Mouse (Mus musculus): ENCODE results near the gene Sumf1. TPM values are rescaled to one million over a fixed set of nuclear protein-coding genes. Genes with fewer than 3 reads are reported as not detected.

The Sumf1 gene
- polyA plus RNA-seq, 1 experiment from 2014 or later = 23.2 TPM

DNA sequence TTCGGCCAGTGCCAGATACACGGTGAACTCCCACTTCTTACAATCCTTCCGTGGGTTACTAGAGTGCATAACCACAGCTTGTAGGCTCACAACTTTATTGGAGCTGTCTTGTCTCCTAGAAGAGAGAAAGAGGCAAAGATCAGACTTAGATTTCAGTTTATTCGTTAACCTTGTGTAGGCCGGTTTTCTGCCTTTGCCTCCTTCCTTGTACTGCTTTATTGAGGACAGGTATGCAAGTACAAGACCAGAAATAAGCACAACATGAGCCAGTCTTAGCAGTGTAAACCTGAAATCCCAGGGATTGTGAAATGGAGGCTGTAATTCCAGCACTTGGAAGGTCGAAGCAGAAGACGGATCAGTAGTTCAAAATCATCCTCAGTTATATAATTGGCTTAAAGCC, 12.9 kb upstream of the Sumf1 start:
- no peaks in the 10 kb centered on the region for H3K36me3 ChIP-seq
- no peak overlapping the region for H3K4me2 ChIP-seq
- no peaks in the 10 kb centered on the region for H3K9me3 ChIP-seq
- H3K4me3 ChIP-seq = no peak overlapping the region
- no peaks in the 10 kb centered on the region for H3K4me1 ChIP-seq
- H3K27me3 ChIP-seq = no peaks in the 10 kb centered on the region
- ATAC-seq (ENCODE audit: insufficient number of reproducible peaks, insufficient read depth, low FRiP score, low TSS enrichment, low read depth) = no peak
- 85% methylated on average over 7 of the region's 7 CpGs for whole genome bisulfite sequencing
- H3K9ac ChIP-seq = no peak overlapping the region
- H3K27ac ChIP-seq = no peak overlapping the region

DNA sequence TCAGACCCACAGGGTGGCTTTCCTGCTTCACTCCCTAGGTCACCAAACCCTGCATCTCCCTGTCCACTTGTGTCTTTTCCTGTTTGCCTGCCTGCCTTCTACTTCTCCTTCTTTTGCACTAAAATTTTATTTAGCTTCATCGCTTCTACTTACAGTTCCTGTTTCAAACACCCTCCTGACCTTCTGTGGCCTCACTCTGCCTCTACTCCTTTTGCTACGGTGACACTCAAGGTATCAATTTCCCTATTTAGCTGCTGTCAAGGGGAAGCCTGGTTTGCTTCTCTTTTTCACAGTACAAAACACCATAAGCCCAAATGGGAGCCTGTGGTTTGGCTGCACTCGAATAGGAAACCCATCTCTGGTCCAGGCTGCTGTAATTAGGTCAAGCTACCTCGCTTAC, 11.7 kb upstream of the Sumf1 start:
- WGBS = 66% methylated on average over 4 of the region's 4 CpGs
- Histone ChIP-seq H3K9ac (no peak overlapping the region), H3K9me3 (no peaks in the 10 kb centered on the region), H3K27me3 (no peaks in the 10 kb centered on the region), H3K4me1 (no peaks in the 10 kb centered on the region), H3K4me2 (no peak overlapping the region), H3K36me3 (no peaks in the 10 kb centered on the region), H3K4me3 (no peak overlapping the region), H3K27ac (no peak overlapping the region)
- no peak for ATAC-seq (ENCODE audit: insufficient number of reproducible peaks, insufficient read depth, low FRiP score, low TSS enrichment, low read depth)

DNA sequence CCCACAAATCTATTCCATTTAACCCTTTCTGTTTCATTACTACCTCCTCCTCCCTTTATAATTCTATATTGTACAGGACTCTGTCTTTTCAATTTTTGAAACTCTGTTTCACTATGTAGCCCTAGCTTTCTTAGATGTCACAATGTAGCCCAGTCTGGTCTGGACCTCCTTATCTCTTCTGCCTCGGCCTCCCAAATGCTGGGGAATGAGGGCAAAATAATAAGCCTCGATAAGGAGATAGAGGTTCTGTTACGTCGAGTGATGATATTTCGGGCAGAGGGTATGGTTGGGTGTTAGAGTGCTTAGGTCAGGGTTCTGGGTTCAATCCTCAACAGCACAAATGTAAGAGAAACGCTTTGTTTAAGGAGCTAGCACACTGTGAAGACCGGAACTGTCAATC, 11.3 kb upstream of the Sumf1 start:
- Histone ChIP-seq H3K4me1 (no peaks in the 10 kb centered on the region), H3K27me3 (no peaks in the 10 kb centered on the region), H3K9me3 (no peaks in the 10 kb centered on the region), H3K9ac (no peak overlapping the region), H3K27ac (no peak overlapping the region), H3K4me2 (no peak overlapping the region), H3K4me3 (no peak overlapping the region), H3K36me3 (no peaks in the 10 kb centered on the region)
- no peak for ATAC-seq (ENCODE audit: insufficient number of reproducible peaks, insufficient read depth, low FRiP score, low TSS enrichment, low read depth)
- 82% methylated on average over 7 of the region's 7 CpGs for WGBS

DNA sequence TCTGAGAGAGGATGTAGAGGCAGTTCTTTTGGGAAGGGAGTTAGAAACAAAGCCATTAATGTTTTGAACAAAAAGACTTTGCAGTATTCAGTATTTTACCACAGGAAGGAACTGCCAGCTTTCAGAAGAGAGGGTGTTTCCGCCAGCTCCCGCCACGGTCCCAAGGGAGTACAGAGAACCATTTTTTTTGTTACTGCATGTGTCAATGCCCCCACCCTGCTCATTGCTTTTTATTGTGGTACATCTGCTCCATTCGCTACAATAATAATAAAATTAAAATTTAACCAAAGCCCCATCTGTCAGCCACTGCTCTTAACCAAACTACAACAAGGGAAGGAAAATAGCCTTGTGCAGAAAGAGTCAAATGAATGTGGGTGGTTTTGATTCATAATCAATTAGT, 7.2 kb upstream of the Sumf1 start:
- H3K27ac ChIP-seq = no peak overlapping the region
- no peak overlapping the region for H3K9ac ChIP-seq
- H3K4me3 ChIP-seq = no peak overlapping the region
- H3K27me3 ChIP-seq = no peaks in the 10 kb centered on the region
- 68% methylated on average over 4 of the region's 4 CpGs for WGBS
- H3K4me2 ChIP-seq = no peak overlapping the region
- H3K9me3 ChIP-seq = no peaks in the 10 kb centered on the region
- ATAC-seq (ENCODE audit: insufficient number of reproducible peaks, insufficient read depth, low FRiP score, low TSS enrichment, low read depth) = no peak
- no peaks in the 10 kb centered on the region for H3K4me1 ChIP-seq
- no peaks in the 10 kb centered on the region for H3K36me3 ChIP-seq

DNA sequence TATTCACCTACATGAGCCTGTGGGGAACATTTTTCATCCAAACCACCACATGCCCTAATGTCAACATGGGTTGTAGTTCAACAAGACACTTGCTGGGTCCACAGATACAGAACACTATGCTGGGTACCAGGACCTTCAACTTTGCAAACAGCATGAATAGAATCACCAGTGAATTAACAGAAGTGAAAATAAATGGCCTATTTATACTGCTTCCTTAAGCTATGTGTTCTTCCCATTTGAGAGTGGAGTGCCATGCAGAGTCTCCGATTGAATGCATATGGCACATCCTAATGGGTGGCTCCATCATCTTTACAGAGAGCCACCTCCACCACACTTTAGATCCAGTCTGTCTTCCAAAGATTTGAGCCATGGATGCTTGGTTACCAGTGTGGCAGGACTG, 5.3 kb upstream of the Sumf1 start:
- Histone ChIP-seq H3K9ac (no peak overlapping the region), H3K36me3 (no peaks in the 10 kb centered on the region), H3K9me3 (no peaks in the 10 kb centered on the region), H3K4me2 (no peak overlapping the region), H3K27me3 (no peaks in the 10 kb centered on the region), H3K4me1 (no peaks in the 10 kb centered on the region), H3K4me3 (no peak overlapping the region), H3K27ac (no peak overlapping the region)
- ATAC-seq (ENCODE audit: insufficient number of reproducible peaks, insufficient read depth, low FRiP score, low TSS enrichment, low read depth) = no peak
- WGBS = 91% methylated on average over 1 of the region's 1 CpGs

DNA sequence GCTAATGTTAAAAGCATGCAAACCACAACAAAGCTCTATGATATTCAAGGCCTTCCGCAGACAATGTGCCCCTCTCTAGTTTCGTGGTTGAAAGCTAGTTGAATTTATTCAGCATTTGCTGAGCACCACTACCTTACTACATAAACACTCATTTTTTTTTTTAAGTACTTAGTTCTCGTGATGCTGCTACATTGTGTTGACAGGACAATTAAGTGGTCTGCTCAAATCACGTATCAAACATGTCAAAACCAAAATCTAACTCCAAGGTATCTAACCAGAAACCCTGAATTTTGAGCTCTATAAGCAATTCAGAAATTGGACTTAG, 265 bp upstream of the Sumf1 start:
- H3K27ac ChIP-seq = no peak overlapping the region
- H3K4me3 ChIP-seq = peak overlapping the region; percentile 86
- peak overlapping the region; percentile 87 for H3K4me2 ChIP-seq
- 11% methylated on average over 4 of the region's 4 CpGs for WGBS
- no peaks in the 10 kb centered on the region for H3K27me3 ChIP-seq
- H3K9ac ChIP-seq = peak overlapping the region; percentile 80
- peaks cover 7% of the 10 kb centered on the region for H3K4me1 ChIP-seq
- no peaks in the 10 kb centered on the region for H3K36me3 ChIP-seq
- no peak for ATAC-seq (ENCODE audit: insufficient number of reproducible peaks, insufficient read depth, low FRiP score, low TSS enrichment, low read depth)
- no peaks in the 10 kb centered on the region for H3K9me3 ChIP-seq

DNA sequence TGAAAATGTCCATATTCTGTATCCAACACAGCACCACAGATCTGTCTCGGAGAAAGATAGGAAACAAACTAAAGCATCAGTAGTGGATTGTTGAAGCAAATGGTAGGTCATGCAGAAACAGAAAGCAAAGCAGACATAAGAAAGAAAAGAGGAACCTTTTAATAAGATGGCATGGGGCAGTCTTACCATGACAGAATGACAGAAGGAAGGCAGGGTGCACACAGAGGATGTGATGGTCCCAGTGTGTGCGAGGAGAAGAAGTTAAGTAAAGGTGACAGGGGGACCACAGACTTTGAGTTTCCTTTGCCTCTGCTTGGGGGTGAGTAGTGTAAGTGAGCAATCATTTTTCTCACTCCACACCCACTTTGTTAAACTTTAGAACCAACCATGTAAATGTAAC, 6.3 kb downstream of the Sumf1 start:
- ATAC-seq (ENCODE audit: insufficient number of reproducible peaks, insufficient read depth, low FRiP score, low TSS enrichment, low read depth) = no peak
- Histone ChIP-seq H3K36me3 (peaks cover 5% of the 10 kb centered on the region; the same call in 1 of the 2 replicates), H3K4me2 (no peak overlapping the region), H3K27me3 (no peaks in the 10 kb centered on the region), H3K4me1 (no peaks in the 10 kb centered on the region), H3K9ac (no peak overlapping the region), H3K9me3 (no peaks in the 10 kb centered on the region), H3K4me3 (no peak overlapping the region), H3K27ac (no peak overlapping the region)
- 81% methylated on average over 2 of the region's 2 CpGs for WGBS

DNA sequence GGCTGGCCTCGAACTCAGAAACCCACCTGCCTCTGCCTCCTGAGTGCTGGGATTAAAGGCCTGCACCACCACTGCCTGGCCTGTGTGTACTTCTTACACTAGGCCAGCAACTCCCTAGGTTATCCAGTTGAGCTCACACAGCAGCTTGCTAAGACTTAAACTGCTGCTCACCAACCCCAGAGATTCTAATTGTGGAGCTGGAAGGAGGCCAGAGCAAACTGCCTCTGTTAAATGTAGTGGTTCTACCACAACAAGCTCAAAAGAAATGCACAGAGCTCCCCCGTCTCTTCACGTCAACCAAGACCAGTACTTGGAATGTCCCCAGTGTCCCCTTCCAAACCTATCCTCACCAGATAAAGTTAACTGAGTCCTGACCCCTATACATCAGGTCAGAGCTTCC, 11.2 kb downstream of the Sumf1 start:
- H3K27me3 ChIP-seq = no peaks in the 10 kb centered on the region
- ATAC-seq (ENCODE audit: insufficient number of reproducible peaks, insufficient read depth, low FRiP score, low TSS enrichment, low read depth) = no peak
- H3K9ac ChIP-seq = no peak overlapping the region
- no peak overlapping the region for H3K27ac ChIP-seq
- H3K4me2 ChIP-seq = no peak overlapping the region
- H3K4me3 ChIP-seq = no peak overlapping the region
- peaks cover 18% of the 10 kb centered on the region for H3K36me3 ChIP-seq
- WGBS = 93% methylated on average over 3 of the region's 3 CpGs
- no peaks in the 10 kb centered on the region for H3K4me1 ChIP-seq
- no peaks in the 10 kb centered on the region for H3K9me3 ChIP-seq

DNA sequence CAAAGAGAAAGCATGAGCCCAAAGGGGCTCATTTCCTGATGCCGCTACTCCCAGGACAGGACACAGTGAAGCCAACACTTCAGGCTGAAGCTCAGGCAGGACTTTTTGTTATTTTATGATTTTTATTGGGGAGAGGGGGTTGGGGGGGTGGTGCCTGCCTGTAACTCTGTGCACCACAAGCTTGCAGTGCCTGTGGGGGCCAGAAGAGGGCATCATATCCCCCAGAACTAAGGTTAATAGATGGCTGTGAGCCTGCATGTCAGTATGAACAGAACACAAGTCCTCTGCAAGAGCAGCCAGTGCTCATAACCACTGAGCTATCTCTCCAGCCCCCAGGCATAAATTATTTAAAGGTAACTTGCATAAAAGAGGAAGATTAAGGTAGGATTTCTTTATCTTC, 13.2 kb downstream of the Sumf1 start:
- H3K27me3 ChIP-seq = no peaks in the 10 kb centered on the region
- no peak for ATAC-seq (ENCODE audit: insufficient number of reproducible peaks, insufficient read depth, low FRiP score, low TSS enrichment, low read depth)
- no peak overlapping the region for H3K27ac ChIP-seq
- no peak overlapping the region for H3K4me2 ChIP-seq
- H3K9ac ChIP-seq = no peak overlapping the region
- peaks cover 18% of the 10 kb centered on the region for H3K36me3 ChIP-seq
- 94% methylated on average over 1 of the region's 1 CpGs for WGBS
- H3K4me3 ChIP-seq = no peak overlapping the region
- no peaks in the 10 kb centered on the region for H3K9me3 ChIP-seq
- no peaks in the 10 kb centered on the region for H3K4me1 ChIP-seq

DNA sequence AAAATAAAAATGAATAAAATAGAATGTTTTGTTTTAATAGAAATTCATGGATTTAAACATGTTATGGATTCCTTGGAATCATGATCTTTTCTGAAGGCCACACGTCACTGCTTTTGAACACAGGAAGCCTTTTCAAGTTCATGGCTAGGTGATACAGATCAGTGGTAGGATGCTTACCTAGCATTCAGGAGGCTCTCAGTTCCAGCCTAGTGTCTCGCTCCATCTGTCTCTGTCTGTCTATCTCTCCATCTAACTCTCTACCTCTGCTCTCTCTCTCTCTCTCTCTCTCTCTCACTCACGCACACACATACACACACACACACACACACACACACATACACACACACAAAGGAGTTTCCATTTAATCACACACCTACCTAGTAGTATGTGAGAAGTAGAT, 15.9 kb downstream of the Sumf1 start:
- Histone ChIP-seq H3K9me3 (no peaks in the 10 kb centered on the region), H3K36me3 (peaks cover 13% of the 10 kb centered on the region), H3K4me1 (no peaks in the 10 kb centered on the region), H3K9ac (no peak overlapping the region), H3K27me3 (no peaks in the 10 kb centered on the region), H3K27ac (no peak overlapping the region), H3K4me2 (no peak overlapping the region), H3K4me3 (no peak overlapping the region)
- no peak for ATAC-seq (ENCODE audit: insufficient number of reproducible peaks, insufficient read depth, low FRiP score, low TSS enrichment, low read depth)
- 95% methylated on average over 3 of the region's 3 CpGs for WGBS

DNA sequence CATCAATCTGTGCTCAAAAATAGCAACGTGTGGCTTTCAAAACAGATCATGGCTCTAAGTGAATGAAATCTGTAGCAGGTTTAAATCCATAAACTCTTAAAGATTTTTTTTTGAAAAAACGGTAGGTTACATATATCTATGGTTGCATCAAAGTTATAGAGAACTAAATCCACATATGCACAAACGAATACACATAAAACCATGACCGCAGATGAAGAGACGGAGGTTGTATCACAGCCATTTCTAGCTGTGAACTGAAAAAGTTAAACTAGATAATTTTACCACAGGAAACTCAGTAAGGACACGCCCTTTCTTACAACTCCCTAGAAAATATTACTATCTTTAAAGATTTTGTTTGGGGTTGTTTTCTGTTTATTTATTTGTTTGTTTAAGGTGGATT, 16.7 kb downstream of the Sumf1 start:
- 88% methylated on average over 6 of the region's 6 CpGs for WGBS
- H3K4me2 ChIP-seq = no peak overlapping the region
- ATAC-seq (ENCODE audit: insufficient number of reproducible peaks, insufficient read depth, low FRiP score, low TSS enrichment, low read depth) = no peak
- no peak overlapping the region for H3K4me3 ChIP-seq
- H3K9ac ChIP-seq = no peak overlapping the region
- H3K27me3 ChIP-seq = no peaks in the 10 kb centered on the region
- no peaks in the 10 kb centered on the region for H3K9me3 ChIP-seq
- H3K4me1 ChIP-seq = no peaks in the 10 kb centered on the region
- peaks cover 12% of the 10 kb centered on the region for H3K36me3 ChIP-seq
- H3K27ac ChIP-seq = no peak overlapping the region

DNA sequence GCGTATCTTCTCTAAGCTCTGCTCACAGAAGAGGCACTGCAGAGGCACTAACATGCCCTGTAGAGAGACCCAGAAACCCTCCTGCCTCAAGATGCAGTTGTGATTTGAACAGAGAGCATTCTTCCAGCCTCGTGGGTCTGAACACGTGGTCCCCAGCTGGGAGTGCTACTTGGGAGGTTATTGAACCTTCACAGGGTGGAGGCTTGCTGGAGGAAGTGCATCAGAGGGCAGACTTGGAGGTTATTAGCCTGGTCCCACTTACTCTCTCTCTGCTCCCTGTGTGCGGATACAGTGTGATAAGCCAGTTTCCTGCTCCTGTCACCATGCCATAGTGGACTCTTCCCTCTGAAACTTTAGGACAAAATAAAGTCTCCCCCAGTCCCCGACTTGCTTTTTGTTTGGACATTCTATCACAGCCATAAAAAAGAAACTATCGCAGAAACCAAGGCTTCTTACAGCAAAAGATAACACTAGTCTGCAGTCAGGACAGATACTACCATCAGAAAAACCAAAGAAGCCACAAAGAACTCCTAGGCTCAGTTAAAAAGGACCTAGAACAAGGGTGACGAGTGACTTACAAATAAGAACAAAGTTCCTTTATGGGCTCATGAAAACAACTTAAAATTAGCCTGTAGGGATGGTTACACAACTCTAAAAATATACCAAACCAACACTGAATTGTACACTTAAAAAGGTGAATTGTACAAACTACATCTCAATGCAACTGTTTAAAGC, 17.3 kb downstream of the Sumf1 start:
- no peaks in the 10 kb centered on the region for H3K27me3 ChIP-seq
- no peak for ATAC-seq (ENCODE audit: insufficient number of reproducible peaks, insufficient read depth, low FRiP score, low TSS enrichment, low read depth)
- 70% methylated on average over 7 of the region's 7 CpGs for WGBS
- H3K4me1 ChIP-seq = no peaks in the 10 kb centered on the region
- no peaks in the 10 kb centered on the region for H3K9me3 ChIP-seq
- H3K36me3 ChIP-seq = peaks cover 11% of the 10 kb centered on the region
- no peak overlapping the region for H3K4me2 ChIP-seq
- no peak overlapping the region for H3K4me3 ChIP-seq
- no peak overlapping the region for H3K9ac ChIP-seq
- no peak overlapping the region for H3K27ac ChIP-seq

DNA sequence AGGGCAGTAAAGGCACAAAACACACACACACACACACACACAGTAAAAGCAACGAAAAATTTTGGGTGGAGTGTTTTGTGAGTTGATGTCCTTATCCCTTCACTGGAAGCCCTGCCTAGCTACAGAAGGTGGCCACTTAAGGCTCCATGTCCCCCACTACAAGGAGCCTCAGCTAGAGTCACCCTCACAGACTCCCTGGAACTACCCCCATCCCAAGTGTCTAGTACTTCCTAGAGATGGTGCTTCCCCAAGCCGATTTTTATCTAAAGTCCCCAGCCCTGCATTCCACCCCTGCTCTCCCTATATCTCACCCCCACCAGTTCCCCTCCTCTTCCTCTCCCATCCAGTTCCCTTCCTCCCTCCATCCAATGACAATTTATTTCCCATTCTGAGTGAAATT, 19.8 kb downstream of the Sumf1 start:
- WGBS = 85% methylated on average over 2 of the region's 2 CpGs
- H3K4me2 ChIP-seq = no peak overlapping the region
- no peaks in the 10 kb centered on the region for H3K27me3 ChIP-seq
- H3K36me3 ChIP-seq = no peaks in the 10 kb centered on the region
- no peak overlapping the region for H3K27ac ChIP-seq
- ATAC-seq (ENCODE audit: insufficient number of reproducible peaks, insufficient read depth, low FRiP score, low TSS enrichment, low read depth) = no peak
- no peak overlapping the region for H3K4me3 ChIP-seq
- H3K4me1 ChIP-seq = peaks cover 8% of the 10 kb centered on the region
- H3K9me3 ChIP-seq = no peaks in the 10 kb centered on the region
- H3K9ac ChIP-seq = no peak overlapping the region

Measured in embryonic facial prominence, embryonic 13.5 days (tissue).